In genomic region chr17:34998526-34999430, GRCm38 (mm10) we compare ENCODE assay signal across 9 mouse cellular contexts. TPM values are rescaled to one million over a fixed set of nuclear protein-coding genes. Genes with fewer than 3 reads are reported as not detected.
DNase-seq lines count a peak whose midpoint lies in the region; ATAC-seq and TF ChIP-seq lines count a peak whose summit lies in the region.
"Had no signal": no experiment of that assay in that cellular context is flagged by ENCODE, and none has a peak within 500 bp of the region (broad histone marks: within the 10 kb centered on the region; RNA-seq: fewer than 3 reads in every experiment).

No protein-coding gene starts in this region.

- H3K27ac ChIP-seq in brown adipose tissue, adult 24 weeks (replicated peaks; ENCODE audit: low read depth, low read length) = peak overlapping the region; percentile 18; the same call in 1 of the 2 replicates
- no peak overlapping the region for H3K27ac ChIP-seq in forebrain, embryonic 15.5 days (replicated peaks)
- H3K27ac ChIP-seq in macrophage = peak overlapping the region; percentile 94

- H3K4me2 ChIP-seq in forebrain, embryonic 15.5 days (replicated peaks) = peak overlapping the region; percentile 97; the same call in 1 of the 2 replicates

- TF ChIP-seq CTCF in lung, adult 2 months (IDR thresholded peaks at IDR 0.05; ENCODE audit: insufficient read depth, low read length) = no peak

- no peaks in the 10 kb centered on the region for H3K36me3 ChIP-seq in forebrain, embryonic 15.5 days
- H3K36me3 ChIP-seq in macrophage (ENCODE audit: inconsistent target) = no peaks in the 10 kb centered on the region

- DNase-seq in lung, adult 2 months = no peak
- DNase-seq in lung, postnatal 14 days = no peak
- no peak for DNase-seq in layer of hippocampus, adult 9-11 months
- DNase-seq: kidney, postnatal 36 days; thymus, postnatal 14 days had no signal

- H3K27me3 ChIP-seq in forebrain, embryonic 15.5 days = no peaks in the 10 kb centered on the region

- H3K4me1 ChIP-seq in lung, adult 2 months (ENCODE audit: control insufficient read depth, insufficient read depth, low read length) = peaks cover 8% of the 10 kb centered on the region
- no peaks in the 10 kb centered on the region for H3K4me1 ChIP-seq in brown adipose tissue, adult 24 weeks (ENCODE audit: control insufficient read depth, insufficient read depth, insufficient read length, low read length)
- peaks cover 38% of the 10 kb centered on the region for H3K4me1 ChIP-seq in forebrain, embryonic 15.5 days

- H3K4me3 ChIP-seq in lung, adult 2 months (replicated peaks; ENCODE audit: extremely low read depth, low read depth, low read length) = peak overlapping the region; percentile 19
- peak overlapping the region; percentile 53; the same call in 1 of the 2 replicates for H3K4me3 ChIP-seq in brown adipose tissue, adult 24 weeks (ENCODE audit: insufficient read depth, low read depth, low read length)
- peak overlapping the region; percentile 32; the same call in 1 of the 2 replicates for H3K4me3 ChIP-seq in forebrain, embryonic 15.5 days
- peak overlapping the region; percentile 72 for H3K4me3 ChIP-seq in macrophage (ENCODE audit: inconsistent target)

- H3K9me3 ChIP-seq in forebrain, embryonic 15.5 days = no peaks in the 10 kb centered on the region

- peaks cover 54% of the 10 kb centered on the region for H3K79me2 ChIP-seq in macrophage (ENCODE audit: inconsistent target)

- WGBS in lung, adult 2 months = 70% methylated on average over 15 of the region's 15 CpGs
- WGBS in forebrain, embryonic 15.5 days = 93% methylated on average over 15 of the region's 15 CpGs
- 58% methylated on average over 15 of the region's 15 CpGs for WGBS in macrophage (ENCODE audit: missing documents)

- no peak for ATAC-seq in forebrain, embryonic 15.5 days (replicated peaks)
- no peak for ATAC-seq in cerebellum, adult (ENCODE audit: insufficient number of reproducible peaks, low FRiP score, low TSS enrichment)

- no peak for TF ChIP-seq POLR2A in lung, adult 2 months (IDR thresholded peaks at IDR 0.05; ENCODE audit: borderline replicate concordance, extremely low read depth, low read depth, low read length)

- H3K9ac ChIP-seq in forebrain, embryonic 15.5 days (replicated peaks) = no peak overlapping the region

RNA-seq across cellular contexts. Expression of gene Vars, which starts 2.0 kb away (rescaled TPM):
- polyA plus RNA-seq in lung, adult 2 months (2012; rRNA removed) = 119 and 159 TPM in 2 replicates
- 12.7 and 14.2 TPM in 2 replicates for polyA plus RNA-seq in brown adipose tissue, adult 24 weeks (2012; ENCODE audit: insufficient read depth, insufficient read length, missing spikeins)
- polyA plus RNA-seq in forebrain, embryonic 15.5 days (2015; fragmentation: Nextera tagmentation; extraction: Ambion mirVana) = 82.9 and 88.6 TPM in 2 replicates
- 100 to 1,000 TPM in 1 of 26 experiments, 10 to 100 TPM in 22, 1 to 10 TPM in 3; 5.5 to 107 (median 40.8) TPM for total RNA-seq in macrophage (2018; cell fraction: chromatin; rRNA removed)
- 10 to 100 TPM; 13.8 to 26.9 (median 20.9) TPM for total RNA-seq in macrophage (2018; cell fraction: cytosol; rRNA removed)
- total RNA-seq in macrophage (2018; cell fraction: nucleus; rRNA removed) = 10 to 100 TPM; 10.8 to 83.2 (median 27.1) TPM
- 7.7 to 37.5 TPM (median 19.2 TPM) in 3 replicates for polyA plus RNA-seq in macrophage (2018)

RNA-seq across cellular contexts. Expression of gene Lsm2, which starts 17.1 kb away (rescaled TPM):
- 42.3 and 51.6 TPM in 2 replicates for polyA plus RNA-seq in lung, adult 2 months (2012; rRNA removed)
- 22.4 and 29.8 TPM in 2 replicates for polyA plus RNA-seq in brown adipose tissue, adult 24 weeks (2012; ENCODE audit: insufficient read depth, insufficient read length, missing spikeins)
- 132 and 149 TPM in 2 replicates for polyA plus RNA-seq in forebrain, embryonic 15.5 days (2015; fragmentation: Nextera tagmentation; extraction: Ambion mirVana)
- total RNA-seq in macrophage (2018; cell fraction: chromatin; rRNA removed) = 10 to 100 TPM in 16 of 26 experiments, 1 to 10 TPM in 10; 3.4 to 21.3 (median 10.7) TPM
- 10 to 100 TPM; 10.6 to 20.3 (median 17.3) TPM for total RNA-seq in macrophage (2018; cell fraction: cytosol; rRNA removed)
- 10 to 100 TPM in 13 of 26 experiments, 1 to 10 TPM in 13; 4.2 to 37.3 (median 9.8) TPM for total RNA-seq in macrophage (2018; cell fraction: nucleus; rRNA removed)
- 16.5 to 52.8 TPM (median 51.4 TPM) in 3 replicates for polyA plus RNA-seq in macrophage (2018)

RNA-seq across cellular contexts. Expression of gene Vwa7, which starts 17.6 kb away (rescaled TPM):
- 4.0 and 4.2 TPM in 2 replicates for polyA plus RNA-seq in lung, adult 2 months (2012; rRNA removed)
- not detected in 2 replicates for polyA plus RNA-seq in brown adipose tissue, adult 24 weeks (2012; ENCODE audit: insufficient read depth, insufficient read length, missing spikeins)
- polyA plus RNA-seq in forebrain, embryonic 15.5 days (2015; fragmentation: Nextera tagmentation; extraction: Ambion mirVana) = 0.14 and 0.28 TPM in 2 replicates
- total RNA-seq in macrophage (2018; cell fraction: chromatin; rRNA removed) = under 1 TPM in 9 of 26 experiments, not detected in 17; 0.16 to 0.29 (median 0.20) TPM
- under 1 TPM in 24 of 26 experiments, not detected in 2; 0.03 to 0.18 (median 0.09) TPM for total RNA-seq in macrophage (2018; cell fraction: cytosol; rRNA removed)
- under 1 TPM in 11 of 26 experiments, not detected in 15; 0.10 to 0.64 (median 0.17) TPM for total RNA-seq in macrophage (2018; cell fraction: nucleus; rRNA removed)
- polyA plus RNA-seq in macrophage (2018) = 0.06 to 0.32 TPM (median 0.07 TPM) in 3 replicates

RNA-seq across cellular contexts. Expression of gene Hspa1l, which starts 26.3 kb away (rescaled TPM):
- polyA plus RNA-seq in lung, adult 2 months (2012; rRNA removed) = 0.81 and 1.3 TPM in 2 replicates
- 0.48 and 0.71 TPM in 2 replicates for polyA plus RNA-seq in brown adipose tissue, adult 24 weeks (2012; ENCODE audit: insufficient read depth, insufficient read length, missing spikeins)
- 1.5 TPM in 2 replicates for polyA plus RNA-seq in forebrain, embryonic 15.5 days (2015; fragmentation: Nextera tagmentation; extraction: Ambion mirVana)
- total RNA-seq in macrophage (2018; cell fraction: chromatin; rRNA removed) = under 1 TPM in 16 of 26 experiments, not detected in 10; 0.33 to 0.86 (median 0.56) TPM
- 1 to 10 TPM in 24 of 26 experiments, under 1 TPM in 2; 0.57 to 2.0 (median 1.3) TPM for total RNA-seq in macrophage (2018; cell fraction: cytosol; rRNA removed)
- total RNA-seq in macrophage (2018; cell fraction: nucleus; rRNA removed) = 1 to 10 TPM in 7 of 26 experiments, under 1 TPM in 18, not detected in 1; 0.23 to 1.8 (median 0.72) TPM
- 0.47 to 1.7 TPM (median 0.96 TPM) in 3 replicates for polyA plus RNA-seq in macrophage (2018)

RNA-seq across cellular contexts. Expression of gene Hspa1a, which starts 26.8 kb away (rescaled TPM):
- 12.9 and 66.3 TPM in 2 replicates for polyA plus RNA-seq in lung, adult 2 months (2012; rRNA removed)
- 6.3 and 18.9 TPM in 2 replicates for polyA plus RNA-seq in brown adipose tissue, adult 24 weeks (2012; ENCODE audit: insufficient read depth, insufficient read length, missing spikeins)
- polyA plus RNA-seq in forebrain, embryonic 15.5 days (2015; fragmentation: Nextera tagmentation; extraction: Ambion mirVana) = 3.6 and 3.7 TPM in 2 replicates
- total RNA-seq in macrophage (2018; cell fraction: chromatin; rRNA removed) = 10 to 100 TPM in 3 of 26 experiments, 1 to 10 TPM in 23; 1.6 to 16.6 (median 5.0) TPM
- 10 to 100 TPM in 14 of 26 experiments, 1 to 10 TPM in 12; 3.1 to 23.4 (median 10.5) TPM for total RNA-seq in macrophage (2018; cell fraction: cytosol; rRNA removed)
- 10 to 100 TPM in 12 of 26 experiments, 1 to 10 TPM in 14; 1.2 to 69.0 (median 9.8) TPM for total RNA-seq in macrophage (2018; cell fraction: nucleus; rRNA removed)
- polyA plus RNA-seq in macrophage (2018) = 1.2 to 1.9 TPM (median 1.8 TPM) in 3 replicates

Comparison
In these comparisons a context has a peak if more than half of its experiments do, and no peak if none do; other contexts are left out.
1. H3K4me3 ChIP-seq: peak in every context shown above with its lines; median percentile 72 in macrophage; 53 in brown adipose tissue, adult 24 weeks; 32 in forebrain, embryonic 15.5 days; 19 in lung, adult 2 months.